Mouse (Mus musculus) splenic B cell, adult 2 months (primary cell): Measurements from ENCODE around the gene Gm42372.
A peak's percentile ranks its signal among the peaks of the same experiment; 100 is the strongest.

Source experiments
- DNase-seq: peaks from one replicate; pipeline ENCODE4 v3.0.0-alpha.2; 2011; ENCODE audit warnings: low read depth, low spot score
- H3K27me3 ChIP-seq: 2 replicates; pipeline ENCODE4 v1.6.1; 2012; ENCODE audit warnings: mild to moderate bottlenecking, low read length, moderate library complexity, mixed read lengths; ENCODE audit not compliant: control insufficient read depth, poor library complexity, insufficient read depth, severe bottlenecking
- H3K36me3 ChIP-seq: 2 replicates; pipeline ENCODE4 v1.6.1; 2012; ENCODE audit warnings: mild to moderate bottlenecking, low read length, moderate library complexity, mixed read lengths; ENCODE audit not compliant: control insufficient read depth, poor library complexity, insufficient read depth, severe bottlenecking

Gm42372 gene

GRCm38 (mm10) chr7:16982859-16983568 lies at the start of gene Gm42372:
TSS of gene Gm42372 (plus strand) at chr7:16983086.
- peak; percentile 75 for DNase-seq
- Histone ChIP-seq H3K27me3 (no peaks in the 10 kb centered on the region), H3K36me3 (no peaks in the 10 kb centered on the region)

- DNase-seq = peak; percentile 30
- no peaks in the 10 kb centered on the region for H3K36me3 ChIP-seq
- no peaks in the 10 kb centered on the region; the same call in 1 of the 2 replicates for H3K27me3 ChIP-seq
These were observed 45.6 kb upstream of the Gm42372 start for GRCm38 (mm10) chr7:16937312-16937711.

GRCm38 (mm10) chr7:16938117-16938791 lies 44.6 kb upstream of the Gm42372 start:
- Histone ChIP-seq H3K27me3 (no peaks in the 10 kb centered on the region; the same call in 1 of the 2 replicates), H3K36me3 (no peaks in the 10 kb centered on the region)
- DNase-seq = no peak

- H3K27me3 ChIP-seq = no peaks in the 10 kb centered on the region; the same call in 1 of the 2 replicates
- H3K36me3 ChIP-seq = no peaks in the 10 kb centered on the region
- DNase-seq = no peak
These were observed 42.6 kb upstream of the Gm42372 start for GRCm38 (mm10) chr7:16940292-16940691.

- DNase-seq = no peak
- no peaks in the 10 kb centered on the region; the same call in 1 of the 2 replicates for H3K27me3 ChIP-seq
- no peaks in the 10 kb centered on the region for H3K36me3 ChIP-seq
These were observed 40.0 kb upstream of the Gm42372 start for GRCm38 (mm10) chr7:16942861-16943260.

- DNase-seq = peak; percentile 68
- Histone ChIP-seq H3K27me3 (no peaks in the 10 kb centered on the region; the same call in 1 of the 2 replicates), H3K36me3 (no peaks in the 10 kb centered on the region)
These were observed 38.7 kb upstream of the Gm42372 start, which contains the start of gene Pnmal2 for GRCm38 (mm10) chr7:16944061-16944807. TSS of gene Pnmal2 (plus strand) at chr7:16944682.

GRCm38 (mm10) chr7:16944808-16945315 lies 38.0 kb upstream of the Gm42372 start:
- no peak for DNase-seq
- Histone ChIP-seq H3K36me3 (no peaks in the 10 kb centered on the region), H3K27me3 (no peaks in the 10 kb centered on the region; the same call in 1 of the 2 replicates)

GRCm38 (mm10) chr7:16945419-16945818 lies 37.5 kb upstream of the Gm42372 start:
- no peak for DNase-seq
- Histone ChIP-seq H3K27me3 (no peaks in the 10 kb centered on the region), H3K36me3 (no peaks in the 10 kb centered on the region)

- Histone ChIP-seq H3K36me3 (no peaks in the 10 kb centered on the region), H3K27me3 (no peaks in the 10 kb centered on the region)
- DNase-seq = peak; percentile 20
These were observed 36.2 kb upstream of the Gm42372 start for GRCm38 (mm10) chr7:16946441-16947348.

GRCm38 (mm10) chr7:16947349-16947895 lies 35.5 kb upstream of the Gm42372 start:
- Histone ChIP-seq H3K27me3 (no peaks in the 10 kb centered on the region), H3K36me3 (no peaks in the 10 kb centered on the region)
- DNase-seq = no peak

- DNase-seq = no peak
- Histone ChIP-seq H3K36me3 (no peaks in the 10 kb centered on the region), H3K27me3 (no peaks in the 10 kb centered on the region)
These were observed 34.9 kb upstream of the Gm42372 start for GRCm38 (mm10) chr7:16947959-16948361.

GRCm38 (mm10) chr7:16948923-16949458 lies 33.9 kb upstream of the Gm42372 start:
- no peak for DNase-seq
- Histone ChIP-seq H3K36me3 (no peaks in the 10 kb centered on the region), H3K27me3 (no peaks in the 10 kb centered on the region)
